Mouse (Mus musculus): ENCODE results near the gene Dhdds. TPM values are rescaled to one million over a fixed set of nuclear protein-coding genes. Genes with fewer than 3 reads are reported as not detected.

Gene Dhdds
- total RNA-seq, 2 experiments from 2014 or later, result 57.9 to 65.2 TPM

DNA sequence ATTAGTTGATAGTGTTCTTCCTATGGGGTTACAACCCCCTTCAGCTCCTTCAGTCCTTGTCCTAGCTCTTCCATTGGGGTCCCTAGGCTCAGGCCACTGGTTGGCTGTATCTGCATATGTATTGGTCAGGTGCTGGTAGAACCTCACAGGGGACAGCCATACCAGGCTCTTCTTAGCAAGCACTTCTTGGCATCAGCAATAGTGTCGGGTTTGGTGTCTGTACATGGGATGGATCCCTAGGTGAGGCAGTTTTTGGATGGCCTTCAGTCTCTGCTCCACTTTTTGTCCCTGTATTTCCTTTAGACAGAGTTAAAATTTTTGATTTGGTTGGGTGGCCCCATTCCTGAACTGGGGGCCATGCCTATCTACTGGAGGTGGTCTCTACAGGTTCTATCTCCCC is 41.8 kb downstream of the Dhdds start:
- no peak for DNase-seq (ENCODE audit: low spot score in 2 of 2)

DNA sequence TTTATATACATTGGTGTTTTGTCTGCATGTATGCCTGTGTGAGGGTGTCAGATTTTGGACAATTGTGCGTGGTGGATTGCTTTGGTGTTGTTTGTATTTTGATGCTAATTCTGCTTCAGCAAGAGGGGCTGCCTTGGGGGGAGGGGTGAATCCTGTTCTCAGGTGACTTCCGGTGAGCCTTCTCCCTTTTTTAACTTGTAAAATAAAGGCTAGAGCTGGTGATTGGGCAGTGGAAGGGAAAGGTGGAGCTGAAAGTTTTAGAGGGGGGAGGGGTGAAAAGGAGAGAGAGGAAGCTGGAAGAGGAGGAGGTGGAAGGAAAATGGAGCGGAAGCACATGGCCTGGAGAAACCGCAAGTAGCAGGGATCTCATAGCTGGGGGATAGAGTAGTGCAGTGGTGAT is 44.4 kb downstream of the Dhdds start:
- DNase-seq (ENCODE audit: low spot score in 2 of 2), result no peak

DNA sequence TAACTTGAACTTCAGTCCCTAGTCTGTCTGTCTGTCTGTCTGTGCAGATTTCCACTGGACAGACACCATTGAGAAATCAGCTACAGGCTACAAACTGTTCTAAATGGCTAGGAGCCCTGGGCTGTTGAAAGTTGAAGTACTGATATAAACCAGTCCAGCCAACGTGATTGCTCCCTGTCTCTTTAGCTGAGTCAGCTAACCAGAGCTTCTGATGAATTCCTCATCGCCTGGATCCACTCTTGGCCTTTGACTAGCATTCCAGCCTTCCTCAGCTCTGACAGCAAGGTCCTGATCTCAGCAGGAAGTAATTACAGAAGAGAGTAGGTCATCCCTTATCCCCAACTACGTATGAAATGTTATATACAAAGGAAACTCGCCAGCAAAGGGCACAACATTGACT is 54.0 kb downstream of the Dhdds start:
- DNase-seq (ENCODE audit: low spot score in 2 of 2), result no peak

DNA sequence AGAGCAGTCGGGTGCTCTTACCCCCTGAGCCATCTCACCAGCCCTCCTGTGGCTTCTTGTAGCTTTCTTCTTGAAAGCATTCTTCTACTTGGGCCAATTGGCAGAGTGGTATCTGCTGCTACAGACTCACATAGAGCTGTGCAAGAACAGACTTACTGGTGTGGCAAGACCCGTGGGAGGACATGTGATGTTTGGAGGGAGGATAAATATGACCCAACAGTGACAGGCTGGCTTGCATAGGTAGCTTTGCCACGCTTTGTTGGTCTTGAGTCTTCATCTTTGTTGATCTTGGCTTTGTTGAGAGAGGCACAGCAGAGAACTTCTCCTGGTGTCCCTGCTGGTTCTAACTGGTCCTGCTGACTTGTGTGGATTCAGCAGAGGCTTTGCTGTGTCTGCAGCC is 56.9 kb downstream of the Dhdds start:
- no peak for DNase-seq (ENCODE audit: low spot score in 2 of 2)

DNA sequence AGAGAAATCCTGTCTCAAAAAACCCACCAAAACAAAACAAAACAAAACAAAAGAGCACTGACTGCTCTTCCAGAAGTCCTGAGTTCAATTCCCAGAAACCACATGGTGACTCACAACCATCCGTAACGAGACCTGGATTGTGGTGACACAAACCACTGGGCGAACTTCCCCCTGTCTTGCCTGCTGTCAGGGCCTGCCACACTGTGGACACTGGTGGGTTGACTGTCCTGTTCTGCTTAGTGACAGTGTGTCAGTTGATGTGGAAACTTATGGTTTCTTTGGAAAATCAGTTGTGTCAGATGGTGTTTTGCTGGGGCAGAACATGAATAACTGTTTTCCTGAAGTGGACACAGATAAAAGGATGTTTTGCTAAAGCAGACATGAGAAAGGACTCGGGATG is 58.0 kb downstream of the Dhdds start:
- no peak for DNase-seq (ENCODE audit: low spot score in 2 of 2)

DNA sequence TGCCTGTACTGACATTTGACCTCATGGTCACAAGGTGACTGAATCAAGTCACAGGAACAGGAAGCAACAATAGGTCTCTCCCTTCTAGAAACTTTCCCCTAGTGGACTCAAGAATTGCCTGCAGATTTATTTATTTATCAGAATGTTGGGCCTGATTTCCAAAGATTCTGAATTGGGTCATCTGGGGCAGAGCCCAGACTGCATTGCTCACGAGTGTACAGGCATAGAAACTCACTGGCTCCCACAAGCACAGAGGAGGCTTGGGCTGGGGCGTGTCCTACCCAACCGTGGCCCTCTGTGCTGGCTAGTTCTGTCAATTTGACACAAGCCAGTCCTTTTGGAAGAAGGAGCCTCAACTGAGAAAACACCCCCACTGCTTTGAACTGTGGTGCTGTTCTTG is 59.1 kb downstream of the Dhdds start:
- no peak for DNase-seq (ENCODE audit: low spot score in 2 of 2)

DNA sequence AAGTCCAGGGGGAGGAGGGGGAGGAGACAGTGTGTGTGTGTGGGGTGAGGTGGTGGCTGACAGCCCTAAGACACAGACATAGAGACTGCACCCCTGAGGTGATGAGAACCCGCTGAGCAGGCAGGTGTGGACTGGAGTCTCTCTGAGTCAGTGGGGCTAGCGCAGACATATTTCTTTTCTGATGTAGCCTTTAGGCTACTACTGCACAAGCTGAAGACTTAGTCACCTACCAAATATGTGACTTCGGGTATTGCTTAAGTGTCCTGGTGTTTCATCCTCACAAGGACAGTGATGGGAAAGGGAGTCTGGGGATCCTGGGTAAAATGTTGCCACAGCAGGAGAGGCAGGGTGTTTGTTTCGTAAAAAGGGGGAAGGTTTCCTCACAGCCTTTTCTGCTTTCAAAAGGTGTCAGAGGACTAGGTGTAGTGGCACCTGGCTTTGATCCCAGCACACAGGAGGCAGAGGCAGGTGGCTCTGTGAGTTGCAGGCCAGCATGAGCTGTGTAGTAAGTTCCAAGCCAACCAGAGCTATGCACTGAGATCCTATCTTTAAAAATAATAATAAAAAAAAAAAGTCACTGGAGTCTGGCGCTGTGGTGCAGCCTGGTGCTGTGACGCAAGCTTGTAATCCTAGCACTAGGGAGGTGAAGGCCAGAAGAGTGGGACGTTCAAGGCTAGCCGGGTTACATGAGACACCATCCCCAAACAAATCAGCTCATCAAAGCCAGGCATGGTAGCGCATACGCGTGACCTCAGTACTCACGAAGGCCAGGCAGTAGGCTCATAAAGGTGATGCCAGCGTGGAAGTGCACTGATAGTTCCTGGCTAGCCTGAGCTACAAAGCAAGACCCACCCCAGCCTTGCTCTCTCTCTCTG is 60.1 kb downstream of the Dhdds start:
- DNase-seq (ENCODE audit: low spot score in 2 of 2), result no peak

DNA sequence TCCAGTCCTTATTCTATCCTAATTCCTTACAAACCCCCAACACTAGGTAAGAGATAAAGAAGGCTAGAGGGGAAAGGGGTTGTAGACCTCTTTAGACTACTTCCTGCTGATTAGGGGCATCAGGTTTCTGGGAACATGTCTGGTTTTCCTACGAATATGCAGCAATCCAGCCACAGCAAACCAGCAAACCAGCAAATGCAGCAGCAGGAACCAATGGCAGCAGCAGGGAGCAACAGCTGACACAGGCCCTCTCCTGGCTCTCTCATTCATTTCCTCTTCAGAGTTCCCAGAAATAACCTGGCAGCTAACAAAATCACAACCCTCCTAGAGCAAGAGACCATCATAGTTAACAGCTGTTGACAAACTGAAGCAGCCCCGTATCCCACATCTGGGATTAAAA is 62.6 kb downstream of the Dhdds start:
- no peak for DNase-seq (ENCODE audit: low spot score in 2 of 2)

DNA sequence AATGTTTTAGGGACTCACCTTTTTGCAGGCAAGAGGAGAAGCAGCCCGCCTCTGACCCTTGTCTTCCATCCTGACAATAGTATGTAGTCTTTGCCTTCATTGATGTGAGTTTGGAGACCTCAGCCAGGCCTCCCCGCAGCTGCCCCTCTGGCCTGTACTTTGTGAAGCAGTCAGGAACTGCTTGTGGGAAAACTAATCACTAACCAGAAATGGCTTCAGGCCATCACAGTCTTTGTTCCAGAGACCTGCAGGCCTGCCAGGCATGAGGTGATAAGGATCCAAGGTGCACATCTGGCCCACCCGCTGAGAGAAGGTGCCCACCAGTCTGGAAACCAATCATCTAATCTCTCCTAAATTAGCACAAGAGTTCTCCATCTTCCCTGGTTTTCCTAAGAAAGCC is 68.9 kb downstream of the Dhdds start:
- DNase-seq (ENCODE audit: low spot score in 2 of 2), result no peak

DNA sequence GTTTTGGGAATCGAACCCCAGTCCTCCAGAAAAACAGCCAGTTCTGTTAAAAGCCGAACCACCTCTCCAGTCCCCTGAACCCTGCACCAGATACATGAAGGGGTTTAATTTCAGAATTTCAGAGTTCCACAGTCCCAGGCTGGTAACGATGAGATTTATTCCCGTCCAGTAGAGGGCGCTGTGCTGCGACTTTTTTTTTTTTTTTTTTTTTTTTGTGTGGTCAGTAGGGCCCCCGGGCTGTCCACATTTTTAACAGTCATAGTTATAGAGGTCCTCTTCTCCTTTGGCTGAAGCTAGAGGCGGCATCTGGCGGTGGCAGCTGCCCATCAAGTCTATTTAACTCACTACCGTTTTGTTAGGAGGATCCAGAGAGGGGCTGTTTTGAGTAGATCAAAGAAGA is 69.4 kb downstream of the Dhdds start:
- no peak for DNase-seq (ENCODE audit: low spot score in 2 of 2)

DNA sequence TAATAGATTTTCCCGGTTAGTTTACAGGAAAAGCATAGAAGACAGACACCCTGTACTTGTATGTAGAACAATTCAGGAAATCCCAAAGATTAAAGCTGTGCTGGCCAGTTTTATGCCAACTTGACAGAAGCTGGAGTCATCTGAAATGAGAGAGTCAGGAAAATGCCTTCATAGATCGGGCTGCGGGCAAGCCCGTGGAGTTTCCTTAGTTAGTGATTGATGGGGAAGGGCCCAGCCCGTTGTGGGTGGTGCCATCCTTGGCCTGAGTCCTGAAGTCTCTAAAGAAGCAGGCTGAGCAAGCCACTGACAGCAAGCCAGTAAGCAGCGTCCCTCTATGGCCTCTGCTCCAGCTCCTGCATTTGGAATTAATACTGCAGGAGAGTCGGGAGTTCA is 71.4 kb downstream of the Dhdds start:
- DNase-seq (ENCODE audit: low spot score in 2 of 2), result no peak

DNA sequence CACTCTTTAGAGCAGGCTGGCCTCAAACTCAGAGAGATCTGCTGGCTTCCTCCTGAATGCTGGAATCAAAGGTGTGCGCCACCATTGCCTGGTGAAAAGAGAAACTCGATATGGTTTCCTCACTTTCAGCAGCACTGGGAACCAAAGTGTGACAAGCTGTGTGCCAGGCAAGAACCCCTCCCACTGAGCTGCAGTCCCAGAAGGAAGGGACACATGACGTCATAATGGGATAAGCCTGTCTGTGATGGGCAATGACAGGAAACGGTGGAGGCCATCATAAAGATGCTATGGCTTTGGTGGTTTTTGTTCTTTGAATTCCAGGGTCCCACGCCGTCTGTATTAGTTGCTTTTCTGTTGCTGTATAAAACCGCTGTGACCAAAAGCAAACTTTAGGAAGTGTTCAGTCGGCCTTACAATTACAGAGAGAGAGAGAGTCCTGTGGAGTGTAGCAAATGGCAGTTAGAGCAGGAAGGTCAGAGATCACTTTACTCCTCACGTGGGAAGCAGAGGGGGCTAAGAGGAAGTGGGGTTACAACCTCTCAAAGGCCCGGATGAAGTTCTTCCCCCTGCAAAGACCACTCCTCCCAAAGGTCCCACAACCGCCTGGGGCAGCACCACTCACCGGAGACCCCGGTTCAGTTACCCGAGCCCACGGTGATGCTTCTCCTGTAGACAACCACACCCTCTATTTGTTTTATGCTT is 72.0 kb downstream of the Dhdds start:
- DNase-seq (ENCODE audit: low spot score in 2 of 2), result no peak

DNA sequence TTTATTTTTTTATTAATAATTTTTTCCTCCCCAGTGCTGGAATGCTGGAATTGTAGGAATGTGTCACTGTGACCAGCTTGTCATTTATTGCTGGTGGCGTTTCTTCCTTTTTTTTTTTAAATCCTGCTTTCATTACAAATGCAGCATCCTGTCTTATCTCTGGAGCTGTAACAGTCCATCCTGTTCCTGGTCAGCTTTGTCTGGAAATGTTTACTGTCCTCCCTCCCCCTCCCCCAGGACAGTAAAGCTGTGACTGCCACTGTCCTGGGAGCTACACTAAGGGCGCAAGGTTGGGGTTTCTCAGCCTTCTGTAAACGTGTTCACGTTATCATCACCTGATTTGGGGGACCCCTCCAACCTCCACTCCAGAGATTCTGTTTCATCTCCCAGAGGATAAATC is 75.5 kb downstream of the Dhdds start:
- DNase-seq (ENCODE audit: low spot score in 2 of 2), result no peak

DNA sequence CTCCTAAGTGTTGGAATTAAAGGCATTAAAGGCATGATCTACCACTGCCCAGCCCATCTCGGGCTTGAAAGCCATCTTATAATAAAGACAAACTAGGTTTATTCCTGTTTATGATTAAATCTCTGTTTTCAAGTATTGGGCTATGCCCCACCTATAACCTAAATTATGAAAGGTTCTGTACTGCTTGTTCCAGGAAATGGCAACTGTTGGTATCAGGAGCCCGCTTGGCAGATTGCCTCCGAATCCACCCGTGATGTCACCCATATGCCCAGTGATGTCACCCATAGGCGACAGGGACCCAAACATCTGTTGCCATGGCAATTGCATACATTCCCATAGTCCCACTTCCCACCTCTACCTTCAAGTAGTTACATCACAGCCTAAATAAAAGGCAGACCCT is 77.0 kb downstream of the Dhdds start:
- DNase-seq (ENCODE audit: low spot score in 2 of 2), result no peak

Other genes starting within 250 kb of the Dhdds start
- gene Arid1a, start 244.1 kb downstream of the Dhdds start, total RNA-seq (2021), result 10 to 100 TPM; 75.3 to 76.5 TPM
- 10 to 100 TPM; 13.6 to 14.4 TPM for gene Rps6ka1, start 113.1 kb downstream of the Dhdds start, total RNA-seq (2021)
- gene Hmgn2, start 32.3 kb downstream of the Dhdds start, total RNA-seq (2021), result 100 to 1,000 TPM; 153 to 159 TPM
- not detected for gene Lin28a, start 17.9 kb upstream of the Dhdds start, total RNA-seq (2021)
- not detected for gene Zfp683, start 52.9 kb upstream of the Dhdds start, total RNA-seq (2021)
- gene Crybg2, start 59.9 kb upstream of the Dhdds start, total RNA-seq (2021), result 1 to 10 TPM; 1.2 to 2.2 TPM
- gene Cd52, start 94.2 kb upstream of the Dhdds start, total RNA-seq (2021), result 1 to 10 TPM in 1 of 2 experiments, under 1 TPM in 1; 0.86 to 1.5 TPM
- gene Ubxn11, start 101.7 kb upstream of the Dhdds start, total RNA-seq (2021), result 10 to 100 TPM; 22.0 to 24.2 TPM
- 100 to 1,000 TPM; 271 to 295 TPM for gene Sh3bgrl3, start 127.9 kb upstream of the Dhdds start, total RNA-seq (2021)
- 10 to 100 TPM; 14.4 to 15.2 TPM for gene Cep85, start 186.2 kb upstream of the Dhdds start, total RNA-seq (2021)
- not detected for gene Gm7534, start 202.1 kb upstream of the Dhdds start, total RNA-seq (2021)
- gene Catsper4, start 226.5 kb upstream of the Dhdds start, total RNA-seq (2021), result not detected
- under 1 TPM; 0.19 to 0.58 TPM for gene Cnksr1, start 237.5 kb upstream of the Dhdds start, total RNA-seq (2021)
- not detected for gene E130218I03Rik, start 242.7 kb upstream of the Dhdds start, total RNA-seq (2021)
- gene Zfp593, start 244.7 kb upstream of the Dhdds start, total RNA-seq (2021), result 10 to 100 TPM; 10.6 to 11.8 TPM
- gene Gm30191, start 246.0 kb upstream of the Dhdds start, total RNA-seq (2021), result not detected